Mouse (Mus musculus) heart, embryonic 12.5 days (tissue): ENCODE results near the gene Myom1. TPM values are rescaled to one million over a fixed set of nuclear protein-coding genes. Genes with fewer than 3 reads are reported as not detected.

ENCODE experiments used
- ATAC-seq: fragments of 200-750 bp; cut with Nextera tagmentation; 2 replicates; pipeline ENCODE4 v1.8.0; 2017; ENCODE audit warnings: moderate TSS enrichment, moderate library complexity; ENCODE audit not compliant: insufficient number of reproducible peaks, low FRiP score
- H3K27ac ChIP-seq: fragments of 300-500 bp; sonication (generic); 2 replicates; pipeline ENCODE4 v1.5.1; 2016; ENCODE audit warnings: mild to moderate bottlenecking, moderate library complexity; ENCODE audit not compliant: poor library complexity, severe bottlenecking
- H3K27me3 ChIP-seq: fragments of 300-500 bp; sonication (generic); replicated peaks from 2 replicates; pipeline ENCODE4 v1.6.1; 2016; ENCODE audit warnings: mild to moderate bottlenecking, moderate library complexity
- H3K36me3 ChIP-seq: fragments of 300-500 bp; sonication (generic); 2 replicates; pipeline ENCODE4 v1.6.1; 2016; ENCODE audit warnings: mild to moderate bottlenecking, moderate library complexity
- H3K4me1 ChIP-seq: fragments of 300-500 bp; sonication (generic); replicated peaks from 2 replicates; pipeline ENCODE4 v1.6.1; 2016; ENCODE audit warnings: mild to moderate bottlenecking
- H3K4me2 ChIP-seq: fragments of 300-500 bp; sonication (generic); 2 replicates; pipeline ENCODE4 v1.6.1; 2016; ENCODE audit warnings: mild to moderate bottlenecking, moderate library complexity
- H3K4me3 ChIP-seq: fragments of 300-500 bp; sonication (generic); 2 replicates; pipeline ENCODE4 v1.5.1; 2016; ENCODE audit warnings: mild to moderate bottlenecking
- H3K9ac ChIP-seq: fragments of 300-500 bp; sonication (generic); 2 replicates; pipeline ENCODE4 v1.6.1; 2016; ENCODE audit warnings: mild to moderate bottlenecking, moderate library complexity
- H3K9me3 ChIP-seq: fragments of 300-500 bp; sonication (generic); replicated peaks from 2 replicates; pipeline ENCODE4 v1.6.1; 2016; ENCODE audit warnings: mild to moderate bottlenecking, moderate library complexity
- WGBS: fragments of 180-500 bp; shearing (Covaris S2); methylation state at CpG from one replicate; pipeline ENCODE4 v1.1.7; 2016; 5-methylcytosine and 5-hydroxymethylcytosine counted together
- polyA plus RNA-seq: library from polyadenylated mRNA; unstranded; fragments of >200 nt; fragmentation: Nextera tagmentation; extraction: Ambion mirVana; gene quantifications from 2 replicates; pipeline ENCODE4 v1.2.1, GENCODE M21; 2016

Myom1 gene
- polyA plus RNA-seq, 1 experiment from 2014 or later: 229 TPM

- Histone ChIP-seq H3K4me2 (no peak overlapping the region), H3K4me1 (peaks cover 75% of the 10 kb centered on the region), H3K9me3 (no peaks in the 10 kb centered on the region), H3K27me3 (no peaks in the 10 kb centered on the region), H3K36me3 (peaks cover 58% of the 10 kb centered on the region), H3K4me3 (no peak overlapping the region), H3K27ac (peak overlapping the region; percentile 53), H3K9ac (peak overlapping the region; percentile 39)
- 79% methylated on average over 9 of the region's 9 CpGs for WGBS
- ATAC-seq: no peak
These were observed 9.8 kb upstream of the Myom1 start for GRCm38 (mm10) chr17:70992662-70993061.

GRCm38 (mm10) chr17:70993385-70993807 lies 9.0 kb upstream of the Myom1 start:
- Histone ChIP-seq H3K9me3 (no peaks in the 10 kb centered on the region), H3K27me3 (no peaks in the 10 kb centered on the region), H3K4me3 (no peak overlapping the region), H3K4me1 (peaks cover 79% of the 10 kb centered on the region), H3K9ac (no peak overlapping the region), H3K27ac (peak overlapping the region; percentile 91), H3K36me3 (peaks cover 53% of the 10 kb centered on the region), H3K4me2 (0 out of 2 replicates have a peak overlapping the region, but pooled peaks have one; percentile 31)
- WGBS: 14% methylated on average over 3 of the region's 3 CpGs
- peak; percentile 26; the same call in 1 of the 2 replicates for ATAC-seq

DNA sequence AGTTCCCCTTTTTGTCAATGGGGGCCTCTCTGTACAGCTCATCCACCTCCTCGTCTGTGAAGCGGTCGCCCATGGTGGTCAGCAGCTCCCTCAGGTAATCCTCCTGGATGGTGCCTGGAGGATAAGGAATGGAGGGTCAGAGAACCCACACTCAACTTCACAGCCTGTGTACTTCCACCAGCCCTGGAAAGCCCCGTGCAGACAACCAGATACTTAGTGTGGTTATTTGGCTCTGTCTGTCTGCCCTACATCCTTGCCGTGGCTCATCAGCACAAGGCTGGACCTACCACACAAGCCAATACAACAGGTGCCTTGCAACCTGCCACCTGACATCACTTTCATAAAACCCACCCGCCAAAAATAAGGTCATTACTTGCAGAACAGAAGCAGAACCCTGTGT lies 7.8 kb upstream of the Myom1 start:
- peaks cover 77% of the 10 kb centered on the region for H3K4me1 ChIP-seq
- H3K9ac ChIP-seq: peak overlapping the region; percentile 39; the same call in 1 of the 2 replicates
- no peaks in the 10 kb centered on the region for H3K9me3 ChIP-seq
- H3K4me3 ChIP-seq: no peak overlapping the region
- ATAC-seq: no peak
- 73% methylated on average over 6 of the region's 6 CpGs for WGBS
- no peak overlapping the region for H3K4me2 ChIP-seq
- H3K27ac ChIP-seq: peak overlapping the region; percentile 91
- H3K27me3 ChIP-seq: no peaks in the 10 kb centered on the region
- H3K36me3 ChIP-seq: peaks cover 40% of the 10 kb centered on the region

GRCm38 (mm10) chr17:70995551-70995950 lies 6.9 kb upstream of the Myom1 start:
- no peak overlapping the region for H3K4me2 ChIP-seq
- no peak for ATAC-seq
- H3K9ac ChIP-seq: no peak overlapping the region
- 85% methylated on average over 6 of the region's 6 CpGs for WGBS
- peak overlapping the region; percentile 44; the same call in 1 of the 2 replicates for H3K27ac ChIP-seq
- no peak overlapping the region for H3K4me3 ChIP-seq
- peaks cover 80% of the 10 kb centered on the region for H3K4me1 ChIP-seq
- peaks cover 40% of the 10 kb centered on the region for H3K36me3 ChIP-seq
- H3K9me3 ChIP-seq: no peaks in the 10 kb centered on the region
- H3K27me3 ChIP-seq: no peaks in the 10 kb centered on the region

- Histone ChIP-seq H3K4me2 (peak overlapping the region; percentile 62), H3K4me1 (peaks cover 60% of the 10 kb centered on the region), H3K4me3 (peak overlapping the region; percentile 32; the same call in 1 of the 2 replicates), H3K27me3 (no peaks in the 10 kb centered on the region), H3K27ac (peak overlapping the region; percentile 94), H3K9me3 (no peaks in the 10 kb centered on the region), H3K36me3 (peaks cover 22% of the 10 kb centered on the region), H3K9ac (peak overlapping the region; percentile 47)
- 12% methylated on average over 6 of the region's 6 CpGs for WGBS
- no peak for ATAC-seq
These were observed 4.6 kb upstream of the Myom1 start for GRCm38 (mm10) chr17:70997836-70998235.

- no peaks in the 10 kb centered on the region for H3K9me3 ChIP-seq
- peak overlapping the region; percentile 47; the same call in 1 of the 2 replicates for H3K9ac ChIP-seq
- peak overlapping the region; percentile 32 for H3K4me3 ChIP-seq
- H3K36me3 ChIP-seq: peaks cover 21% of the 10 kb centered on the region
- no peak for ATAC-seq
- peak overlapping the region; percentile 94 for H3K27ac ChIP-seq
- no peaks in the 10 kb centered on the region for H3K27me3 ChIP-seq
- H3K4me1 ChIP-seq: peaks cover 62% of the 10 kb centered on the region
- H3K4me2 ChIP-seq: peak overlapping the region; percentile 62
- WGBS: 34% methylated on average over 9 of the region's 9 CpGs
These were observed 3.9 kb upstream of the Myom1 start for GRCm38 (mm10) chr17:70998400-70998975.

DNA sequence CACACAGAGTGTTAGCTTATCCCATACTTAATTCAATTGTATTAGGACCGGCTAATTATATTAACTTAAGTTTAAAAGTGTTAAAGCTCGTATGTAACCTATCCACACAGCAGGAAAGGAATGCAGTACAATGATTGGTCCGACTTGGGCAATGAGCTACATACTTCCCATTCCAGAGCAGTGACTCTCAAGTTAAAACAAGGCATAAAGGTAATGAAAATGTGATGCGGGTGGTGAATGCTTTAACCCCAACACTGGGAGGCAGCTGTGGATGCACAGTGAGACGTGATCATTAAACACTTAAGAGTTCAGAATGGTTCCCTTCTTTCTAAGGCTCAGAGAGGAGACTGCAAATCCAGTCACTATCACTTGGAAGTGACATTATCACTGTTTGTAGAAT lies 3.2 kb upstream of the Myom1 start:
- peaks cover 64% of the 10 kb centered on the region for H3K4me1 ChIP-seq
- peak overlapping the region; percentile 80 for H3K27ac ChIP-seq
- 29% methylated on average over 5 of the region's 5 CpGs for WGBS
- ATAC-seq: no peak
- H3K9ac ChIP-seq: peak overlapping the region; percentile 76
- no peaks in the 10 kb centered on the region for H3K9me3 ChIP-seq
- H3K4me3 ChIP-seq: peak overlapping the region; percentile 46; the same call in 1 of the 2 replicates
- H3K27me3 ChIP-seq: no peaks in the 10 kb centered on the region
- H3K36me3 ChIP-seq: peaks cover 21% of the 10 kb centered on the region
- peak overlapping the region; percentile 67 for H3K4me2 ChIP-seq

- Histone ChIP-seq H3K27me3 (no peaks in the 10 kb centered on the region), H3K4me1 (peaks cover 58% of the 10 kb centered on the region), H3K4me2 (peak overlapping the region; percentile 67), H3K9ac (peak overlapping the region; percentile 76), H3K9me3 (no peaks in the 10 kb centered on the region), H3K27ac (peak overlapping the region; percentile 80), H3K4me3 (peak overlapping the region; percentile 46), H3K36me3 (peaks cover 13% of the 10 kb centered on the region)
- WGBS: 54% methylated on average over 2 of the region's 2 CpGs
- ATAC-seq: no peak
These were observed 2.2 kb upstream of the Myom1 start for GRCm38 (mm10) chr17:71000255-71000654.

DNA sequence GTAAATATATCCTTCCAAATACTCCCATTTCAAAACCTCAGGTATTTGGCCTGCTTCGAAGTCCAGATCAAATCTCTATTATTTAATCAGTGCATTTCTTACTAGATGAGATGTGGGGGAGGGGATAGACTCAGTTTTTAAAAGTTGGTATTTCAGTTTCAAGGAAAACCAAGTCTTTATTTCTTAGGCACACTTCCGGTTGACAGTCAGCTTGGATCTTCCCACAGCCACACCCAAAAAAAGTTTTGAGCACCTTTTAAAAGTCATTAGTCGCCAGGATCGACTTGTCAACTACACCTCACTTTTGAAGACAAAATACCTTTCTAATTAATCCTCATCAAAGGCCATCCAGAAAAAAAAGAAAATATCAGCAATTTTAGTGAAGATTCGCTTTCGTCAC lies 1.4 kb upstream of the Myom1 start:
- Histone ChIP-seq H3K27ac (peak overlapping the region; percentile 100), H3K27me3 (no peaks in the 10 kb centered on the region), H3K4me3 (peak overlapping the region; percentile 98), H3K9me3 (no peaks in the 10 kb centered on the region), H3K4me1 (peaks cover 51% of the 10 kb centered on the region), H3K9ac (peak overlapping the region; percentile 99), H3K4me2 (peak overlapping the region; percentile 68), H3K36me3 (peaks cover 6% of the 10 kb centered on the region)
- ATAC-seq: no peak
- 7% methylated on average over 6 of the region's 6 CpGs for WGBS

- WGBS: 0% methylated on average over 36 of the region's 43 CpGs
- H3K27me3 ChIP-seq: no peaks in the 10 kb centered on the region
- H3K9ac ChIP-seq: peak overlapping the region; percentile 99
- H3K4me2 ChIP-seq: peak overlapping the region; percentile 66
- peak; percentile 53 for ATAC-seq
- peak overlapping the region; percentile 98 for H3K4me3 ChIP-seq
- H3K27ac ChIP-seq: peak overlapping the region; percentile 100
- peaks cover 45% of the 10 kb centered on the region for H3K4me1 ChIP-seq
- H3K9me3 ChIP-seq: no peaks in the 10 kb centered on the region
- H3K36me3 ChIP-seq: no peaks in the 10 kb centered on the region; the same call in 1 of the 2 replicates
These were observed 743 bp upstream of the Myom1 start for GRCm38 (mm10) chr17:71001699-71002080.

- Histone ChIP-seq H3K9me3 (no peaks in the 10 kb centered on the region), H3K27me3 (no peaks in the 10 kb centered on the region), H3K4me1 (peaks cover 37% of the 10 kb centered on the region), H3K4me3 (peak within 1 kb of the TSS; percentile 98), H3K4me2 (peak within 1 kb of the TSS; percentile 66), H3K9ac (peak within 1 kb of the TSS; percentile 99), H3K27ac (peak within 1 kb of the TSS; percentile 100), H3K36me3 (no peaks in the 10 kb centered on the region)
- 3% methylated on average over 14 of the region's 14 CpGs for whole genome bisulfite sequencing
- peak; percentile 40 for ATAC-seq
These were observed 286 bp downstream of the Myom1 start, which contains the start of gene Myl12a for GRCm38 (mm10) chr17:71002744-71003094. Myl12a (minus strand) TSS chr17:71002878.
